Mouse (Mus musculus): ENCODE data around the gene Epb42. TPM values are rescaled to one million over a fixed set of nuclear protein-coding genes. Genes with fewer than 3 reads are reported as not detected.
A peak's percentile ranks its signal among the peaks of the same experiment; 100 is the strongest.

Gene Epb42
- total RNA-seq (2021) = not detected
- long read RNA-seq, experiment 1 = 0 reads
- long read RNA-seq, experiment 2 = 0 reads

- DNase-seq (ENCODE audit: low spot score in 2 of 2) = no peak
- Histone ChIP-seq H3K27ac (no peak within 1 kb of the TSS), H3K4me3 (no peak within 1 kb of the TSS)
- TF ChIP-seq CTCF (conservative IDR thresholded peaks at IDR 0.05) = no peak
Observed at GRCm38 (mm10) chr2:121036733-121037341, at the start of gene Epb42. Epb42 (minus strand) TSS chr2:121037072.

GRCm38 (mm10) chr2:121085480-121086185 lies 48.8 kb upstream of the Epb42 start, which contains the start of gene Tgm5:
Tgm5 (minus strand) TSS chr2:121085841.
- Histone ChIP-seq H3K27ac (no peak within 1 kb of the TSS), H3K4me3 (no peak within 1 kb of the TSS)
- DNase-seq (ENCODE audit: low spot score in 2 of 2) = no peak
- no peak for TF ChIP-seq CTCF (conservative IDR thresholded peaks at IDR 0.05)

DNA sequence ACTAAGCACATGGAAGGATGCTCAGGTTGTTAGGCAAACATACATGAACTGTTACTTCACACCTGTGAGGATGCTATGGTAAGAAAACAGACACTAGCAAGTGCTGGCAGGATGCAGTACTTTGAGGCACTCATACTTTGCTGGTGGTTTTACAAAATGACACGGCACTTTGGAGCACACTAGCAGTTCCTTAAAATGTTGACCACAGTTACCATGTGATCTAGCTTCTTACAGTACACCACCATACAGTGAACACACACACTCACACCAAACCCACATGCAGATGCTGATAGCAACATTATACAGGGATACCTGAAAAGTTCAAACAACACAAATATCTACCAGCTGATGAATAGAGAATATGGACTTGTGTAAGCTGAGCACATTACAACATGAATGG lies 45.8 kb upstream of the Epb42 start:
- DNase-seq (ENCODE audit: low spot score in 2 of 2) = no peak
- no peak for TF ChIP-seq CTCF (conservative IDR thresholded peaks at IDR 0.05)
- Histone ChIP-seq H3K27ac (no peak overlapping the region), H3K4me3 (no peak overlapping the region)

DNA sequence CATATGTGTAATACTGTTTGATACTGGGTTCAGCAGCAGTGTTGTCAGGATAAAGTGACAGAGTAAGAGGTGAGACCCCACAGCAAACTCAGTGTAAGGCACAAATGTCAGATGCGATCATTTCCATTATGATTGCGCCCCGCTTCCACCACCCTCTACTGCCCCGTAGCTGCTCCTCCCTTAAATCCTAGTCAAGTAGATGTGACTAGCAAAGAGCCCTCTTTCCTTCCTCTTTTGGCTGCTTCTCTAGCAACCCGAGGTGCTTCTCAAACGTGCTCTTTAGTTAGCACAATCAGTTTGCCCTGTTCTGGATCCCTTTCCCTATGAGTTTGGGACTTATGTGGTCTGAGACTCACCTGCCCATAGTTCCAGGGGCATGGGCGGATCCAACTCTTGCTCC lies 37.9 kb upstream of the Epb42 start:
- no peak for DNase-seq (ENCODE audit: low spot score in 2 of 2)
- Histone ChIP-seq H3K4me3 (no peak overlapping the region), H3K27ac (no peak overlapping the region)
- TF ChIP-seq CTCF (conservative IDR thresholded peaks at IDR 0.05) = no peak

DNA sequence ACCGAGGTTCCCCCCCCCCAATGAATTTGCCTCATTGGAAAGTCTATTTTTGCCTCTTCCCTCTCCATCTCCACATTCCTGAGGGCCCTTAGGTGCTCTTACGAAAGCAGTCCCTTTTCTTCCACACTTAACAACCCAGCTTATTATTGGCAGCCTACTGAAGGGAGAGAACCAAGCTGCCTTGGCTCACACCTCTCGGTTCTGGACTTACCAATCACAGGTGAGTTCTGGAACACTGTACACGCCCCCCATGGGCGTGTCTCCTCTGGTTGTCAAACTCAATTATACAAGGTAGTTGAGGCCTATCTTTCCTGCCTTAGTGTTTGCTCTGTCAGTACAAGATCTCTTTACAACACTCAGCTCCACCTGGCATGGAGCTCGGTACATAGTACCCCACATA lies 35.0 kb upstream of the Epb42 start:
- Histone ChIP-seq H3K4me3 (no peak overlapping the region), H3K27ac (no peak overlapping the region)
- no peak for TF ChIP-seq CTCF (conservative IDR thresholded peaks at IDR 0.05)
- DNase-seq (ENCODE audit: low spot score in 2 of 2) = no peak

- Histone ChIP-seq H3K4me3 (no peak overlapping the region), H3K27ac (no peak overlapping the region)
- no peak for DNase-seq (ENCODE audit: low spot score in 2 of 2)
- TF ChIP-seq CTCF (conservative IDR thresholded peaks at IDR 0.05) = no peak
Observed at GRCm38 (mm10) chr2:121069506-121069905, 32.6 kb upstream of the Epb42 start.

DNA sequence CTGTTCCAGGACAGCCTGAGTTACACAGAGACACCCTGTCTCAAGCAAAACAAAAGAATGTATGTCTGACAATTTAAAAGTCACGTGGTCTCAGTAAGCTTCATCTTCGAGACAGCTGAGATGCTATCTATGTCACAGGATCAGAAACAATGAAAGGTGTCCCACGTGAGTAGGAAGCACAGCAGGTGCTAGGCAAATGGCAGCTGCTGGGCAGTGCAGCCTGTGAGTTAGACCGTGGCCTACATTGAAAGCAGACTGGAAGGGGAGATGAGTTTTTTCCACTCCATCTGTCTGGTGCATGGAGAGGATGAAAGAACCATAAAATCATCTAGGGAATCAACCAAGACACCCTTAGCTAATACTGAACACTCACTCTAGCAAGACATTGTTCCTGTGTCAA lies 30.2 kb upstream of the Epb42 start:
- TF ChIP-seq CTCF (conservative IDR thresholded peaks at IDR 0.05) = no peak
- H3K4me3 ChIP-seq = no peak overlapping the region

GRCm38 (mm10) chr2:121061315-121061714 lies 24.4 kb upstream of the Epb42 start:
- H3K4me3 ChIP-seq = no peak overlapping the region
- DNase-seq (ENCODE audit: low spot score in 2 of 2) = no peak
- TF ChIP-seq CTCF (conservative IDR thresholded peaks at IDR 0.05) = no peak
- H3K27ac ChIP-seq = no peak overlapping the region

More for the DNA sequence above, 30.2 kb upstream of the Epb42 start:
- no peak overlapping the region for H3K27ac ChIP-seq
- no peak for DNase-seq (ENCODE audit: low spot score in 2 of 2)

- no peak overlapping the region for H3K27ac ChIP-seq
- DNase-seq (ENCODE audit: low spot score in 2 of 2) = no peak
- TF ChIP-seq CTCF (conservative IDR thresholded peaks at IDR 0.05) = no peak
- no peak overlapping the region for H3K4me3 ChIP-seq
Observed at GRCm38 (mm10) chr2:121057997-121058396, 21.1 kb upstream of the Epb42 start.

DNA sequence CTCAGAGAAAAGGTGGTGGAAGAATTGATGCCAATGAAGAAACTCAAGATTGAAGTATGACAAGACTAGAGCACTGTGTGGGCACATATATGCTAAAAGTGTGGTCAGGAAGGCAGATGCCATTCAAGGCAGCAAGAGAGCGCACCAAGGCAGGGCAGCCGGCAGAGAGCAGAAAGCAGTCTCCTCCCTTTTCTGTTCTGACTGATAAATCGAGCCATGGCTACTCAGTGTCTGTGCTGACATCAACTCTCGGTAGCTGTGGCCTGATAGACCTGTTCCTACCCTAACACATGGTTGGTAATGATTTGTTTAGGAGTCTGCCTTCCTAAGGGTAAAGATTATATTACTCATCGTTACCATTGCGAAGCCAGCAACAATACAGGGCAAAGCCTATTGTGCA lies 19.0 kb upstream of the Epb42 start:
- no peak for DNase-seq (ENCODE audit: low spot score in 2 of 2)
- no peak for TF ChIP-seq CTCF (conservative IDR thresholded peaks at IDR 0.05)

DNA sequence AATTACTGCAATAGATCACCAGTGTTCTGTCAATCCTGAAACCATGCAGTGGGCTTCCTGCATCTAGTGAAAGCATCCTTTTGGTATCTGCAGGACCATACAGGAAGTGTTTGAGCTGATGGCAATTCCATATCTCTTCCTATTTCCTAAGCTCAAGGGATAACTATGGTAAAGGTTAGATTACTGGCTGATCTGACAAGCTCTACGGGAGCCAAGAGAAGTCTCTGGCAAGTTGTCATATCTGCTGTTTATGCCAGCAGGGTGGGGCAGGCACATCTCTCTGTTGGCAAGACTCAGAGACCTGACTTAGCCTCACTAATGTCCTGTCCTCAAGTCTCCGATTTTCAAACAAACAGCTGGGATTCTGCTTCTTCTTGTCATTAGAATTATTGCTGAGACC lies 17.2 kb upstream of the Epb42 start:
- H3K27ac ChIP-seq = no peak overlapping the region
- no peak for TF ChIP-seq CTCF (conservative IDR thresholded peaks at IDR 0.05)

More for the DNA sequence above, 19.0 kb upstream of the Epb42 start:
- no peak overlapping the region for H3K4me3 ChIP-seq
- H3K27ac ChIP-seq = no peak overlapping the region

DNA sequence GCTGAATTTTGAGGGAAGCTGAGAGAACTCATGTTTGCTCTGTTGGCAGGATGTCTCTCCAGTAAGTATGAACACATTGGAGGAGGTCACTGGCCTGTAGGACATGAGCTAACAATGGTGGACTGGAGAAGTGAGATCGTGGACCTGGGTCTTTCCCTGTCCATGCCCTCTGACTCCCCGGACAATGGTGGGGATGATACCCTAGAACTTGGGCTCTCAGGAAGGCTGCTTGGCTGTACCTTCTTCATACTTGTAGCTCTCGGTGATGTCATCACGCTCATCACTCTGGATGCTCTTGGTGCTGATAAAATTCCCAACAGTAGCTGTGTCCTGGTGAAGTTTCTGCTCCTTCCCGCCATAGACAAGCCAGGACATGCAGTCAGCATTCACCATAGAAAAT lies 15.3 kb upstream of the Epb42 start:
- no peak for TF ChIP-seq CTCF (conservative IDR thresholded peaks at IDR 0.05)

More for the DNA sequence above, 17.2 kb upstream of the Epb42 start:
- no peak for DNase-seq (ENCODE audit: low spot score in 2 of 2)
- no peak overlapping the region for H3K4me3 ChIP-seq

GRCm38 (mm10) chr2:121045653-121046052 lies 8.8 kb upstream of the Epb42 start:
- H3K4me3 ChIP-seq = no peak overlapping the region
- TF ChIP-seq CTCF (conservative IDR thresholded peaks at IDR 0.05) = no peak
- no peak for DNase-seq (ENCODE audit: low spot score in 2 of 2)
- H3K27ac ChIP-seq = no peak overlapping the region

More for the DNA sequence above, 15.3 kb upstream of the Epb42 start:
- H3K4me3 ChIP-seq = no peak overlapping the region
- no peak for DNase-seq (ENCODE audit: low spot score in 2 of 2)
- H3K27ac ChIP-seq = no peak overlapping the region

DNA sequence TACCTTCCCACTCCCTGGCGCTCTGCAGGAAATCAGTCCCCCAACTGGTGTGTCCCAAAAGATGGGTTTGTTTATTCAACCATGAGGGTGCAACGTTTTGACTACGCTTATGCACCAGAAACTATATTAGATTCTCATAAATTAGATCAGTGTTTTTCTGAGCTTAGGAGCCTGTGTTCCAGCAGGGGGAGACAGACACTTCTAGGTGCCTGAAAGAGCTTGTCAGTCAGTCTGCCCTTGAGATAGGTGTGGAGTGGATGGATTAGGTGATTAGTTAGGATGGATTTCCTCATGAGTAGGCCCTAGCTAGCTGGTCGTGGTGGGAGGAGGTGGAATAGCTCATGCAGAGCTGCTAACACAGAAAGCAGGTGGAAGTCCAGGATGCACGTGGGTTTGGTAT lies 4.2 kb upstream of the Epb42 start:
- H3K4me3 ChIP-seq = no peak overlapping the region
- H3K27ac ChIP-seq = no peak overlapping the region
- DNase-seq (ENCODE audit: low spot score in 2 of 2) = peak; percentile 18 to 38
- TF ChIP-seq CTCF (conservative IDR thresholded peaks at IDR 0.05) = peak; percentile 83

All from layer of hippocampus, adult 2 months (tissue).